Mouse (Mus musculus) forebrain, embryonic 11.5 days (tissue): Measurements from ENCODE around the gene Tmem243. TPM values are rescaled to one million over a fixed set of nuclear protein-coding genes. Genes with fewer than 3 reads are reported as not detected.

Experiments
- ATAC-seq: fragments of 200-750 bp; cut with Nextera tagmentation; replicated peaks from 2 replicates; pipeline ENCODE4 v1.8.0; 2017; ENCODE audit warnings: moderate TSS enrichment; ENCODE audit not compliant: low FRiP score
- DNase-seq: peaks from one replicate; pipeline ENCODE4 v3.0.0-alpha.2; 2017; ENCODE audit warnings: low spot score
- H3K27ac ChIP-seq: fragments of 300-500 bp; sonication (generic); 2 replicates; pipeline ENCODE4 v1.5.1; 2014; ENCODE audit warnings: low read depth, low read length
- H3K27me3 ChIP-seq: fragments of 300-500 bp; sonication (generic); 2 replicates; pipeline ENCODE4 v1.6.1; 2014; ENCODE audit warnings: mild to moderate bottlenecking, low read length, mixed read lengths; ENCODE audit not compliant: control insufficient read depth, insufficient read depth
- H3K36me3 ChIP-seq: fragments of 300-500 bp; sonication (generic); 2 replicates; pipeline ENCODE4 v1.6.1; 2014; ENCODE audit warnings: mild to moderate bottlenecking, low read length, moderate library complexity, mixed read lengths; ENCODE audit not compliant: control insufficient read depth, insufficient read depth
- H3K4me1 ChIP-seq: fragments of 300-500 bp; sonication (generic); replicated peaks from 2 replicates; pipeline ENCODE4 v1.6.1; 2014; ENCODE audit warnings: low read length, mixed read lengths; ENCODE audit not compliant: control insufficient read depth, insufficient read depth
- H3K4me2 ChIP-seq: fragments of 300-500 bp; sonication (generic); 2 replicates; pipeline ENCODE4 v1.6.1; 2014; ENCODE audit warnings: low read depth, mild to moderate bottlenecking, low read length, moderate library complexity, mixed read lengths; ENCODE audit not compliant: severe bottlenecking
- H3K4me3 ChIP-seq: fragments of 300-500 bp; sonication (generic); 2 replicates; pipeline ENCODE4 v1.5.1; 2014; ENCODE audit warnings: low read depth, low read length
- H3K9ac ChIP-seq: fragments of 300-500 bp; sonication (generic); 2 replicates; pipeline ENCODE4 v1.6.1; 2014; ENCODE audit warnings: low read length
- H3K9me3 ChIP-seq: fragments of 300-500 bp; sonication (generic); 2 replicates; pipeline ENCODE4 v1.6.1; 2016; ENCODE audit warnings: low read length, mixed read lengths; ENCODE audit not compliant: control insufficient read depth
- WGBS: fragments of 180-500 bp; shearing (Covaris S2); extraction: QIAGEN DNeasy Blood & Tissue Kit; methylation state at CpG from one replicate; pipeline ENCODE4 v1.1.7; 2014; 5-methylcytosine and 5-hydroxymethylcytosine counted together
- polyA plus RNA-seq: library from polyadenylated mRNA; unstranded; fragments of >200 nt; fragmentation: Nextera tagmentation; extraction: Ambion mirVana; gene quantifications from 2 replicates; pipeline ENCODE4 v1.2.1, GENCODE M21; 2014

The Tmem243 gene
- 24.2 and 32.1 TPM in 2 replicates for polyA plus RNA-seq

- Histone ChIP-seq H3K9me3 (peaks cover 3% of the 10 kb centered on the region; the same call in 1 of the 2 replicates), H3K27ac (no peak within 1 kb of the TSS), H3K9ac (peak within 1 kb of the TSS; percentile 82), H3K4me3 (peak within 1 kb of the TSS; percentile 86), H3K4me1 (no peaks in the 10 kb centered on the region; the same call in 1 of the 2 replicates), H3K27me3 (no peaks in the 10 kb centered on the region), H3K4me2 (peak within 1 kb of the TSS; percentile 92), H3K36me3 (no peaks in the 10 kb centered on the region)
- DNase-seq = peak; percentile 95
- under 1% methylated on average over 59 of the region's 59 CpGs for WGBS
- peak; percentile 99 for ATAC-seq
Measured at GRCm38 (mm10) chr5:9100207-9100848, at the start of gene Tmem243. TSS of gene Tmem243 (plus strand) at chr5:9100668.

- DNase-seq = no peak
- H3K27me3 ChIP-seq = no peaks in the 10 kb centered on the region
- H3K36me3 ChIP-seq = no peaks in the 10 kb centered on the region
- 34% methylated on average over 3 of the region's 3 CpGs for WGBS
- no peak overlapping the region for H3K4me2 ChIP-seq
- H3K4me3 ChIP-seq = no peak overlapping the region
- no peaks in the 10 kb centered on the region for H3K4me1 ChIP-seq
- peak; percentile 73; the same call in 1 of the 2 replicates for ATAC-seq
- H3K9ac ChIP-seq = no peak overlapping the region
- H3K27ac ChIP-seq = no peak overlapping the region
- no peaks in the 10 kb centered on the region for H3K9me3 ChIP-seq
Measured at GRCm38 (mm10) chr5:9056020-9056660, 44.3 kb upstream of the Tmem243 start.

GRCm38 (mm10) chr5:9057277-9057879 lies 43.1 kb upstream of the Tmem243 start:
- no peak overlapping the region for H3K9ac ChIP-seq
- 86% methylated on average over 5 of the region's 5 CpGs for WGBS

GRCm38 (mm10) chr5:9059303-9060023 lies 41.0 kb upstream of the Tmem243 start:
- Histone ChIP-seq H3K4me1 (no peaks in the 10 kb centered on the region), H3K27ac (no peak overlapping the region), H3K27me3 (no peaks in the 10 kb centered on the region), H3K9ac (no peak overlapping the region), H3K4me3 (no peak overlapping the region), H3K36me3 (no peaks in the 10 kb centered on the region), H3K4me2 (no peak overlapping the region), H3K9me3 (no peaks in the 10 kb centered on the region)
- DNase-seq (no peak), ATAC-seq (no peak)
- WGBS = 67% methylated on average over 6 of the region's 6 CpGs

More at GRCm38 (mm10) chr5:9057277-9057879, 43.1 kb upstream of the Tmem243 start:
- Histone ChIP-seq H3K4me2 (no peak overlapping the region), H3K4me3 (no peak overlapping the region), H3K27ac (no peak overlapping the region), H3K9me3 (no peaks in the 10 kb centered on the region), H3K27me3 (no peaks in the 10 kb centered on the region), H3K4me1 (no peaks in the 10 kb centered on the region), H3K36me3 (no peaks in the 10 kb centered on the region)
- ATAC-seq (no peak), DNase-seq (no peak)

- Histone ChIP-seq H3K27ac (no peak overlapping the region), H3K27me3 (no peaks in the 10 kb centered on the region), H3K4me3 (no peak overlapping the region), H3K9ac (no peak overlapping the region), H3K4me2 (no peak overlapping the region), H3K4me1 (no peaks in the 10 kb centered on the region), H3K36me3 (no peaks in the 10 kb centered on the region), H3K9me3 (no peaks in the 10 kb centered on the region)
- 89% methylated on average over 14 of the region's 14 CpGs for WGBS
- ATAC-seq = no peak
- no peak for DNase-seq
Measured at GRCm38 (mm10) chr5:9060228-9060627, 40.2 kb upstream of the Tmem243 start.

- Histone ChIP-seq H3K9me3 (no peaks in the 10 kb centered on the region), H3K9ac (no peak overlapping the region), H3K36me3 (no peaks in the 10 kb centered on the region), H3K27me3 (no peaks in the 10 kb centered on the region), H3K4me3 (no peak overlapping the region), H3K4me1 (no peaks in the 10 kb centered on the region), H3K4me2 (no peak overlapping the region), H3K27ac (no peak overlapping the region)
- ATAC-seq (no peak), DNase-seq (no peak)
- 95% methylated on average over 1 of the region's 1 CpGs for WGBS
Measured at GRCm38 (mm10) chr5:9064217-9064616, 36.3 kb upstream of the Tmem243 start.

- no peak for DNase-seq
- no peaks in the 10 kb centered on the region for H3K4me1 ChIP-seq
- no peak overlapping the region for H3K27ac ChIP-seq
- H3K4me3 ChIP-seq = no peak overlapping the region
- H3K36me3 ChIP-seq = no peaks in the 10 kb centered on the region
- no peak overlapping the region for H3K9ac ChIP-seq
- no peak overlapping the region for H3K4me2 ChIP-seq
- no peaks in the 10 kb centered on the region for H3K27me3 ChIP-seq
- ATAC-seq = no peak
- 76% methylated on average over 2 of the region's 2 CpGs for WGBS
- H3K9me3 ChIP-seq = no peaks in the 10 kb centered on the region
Measured at GRCm38 (mm10) chr5:9068886-9069285, 31.6 kb upstream of the Tmem243 start.

GRCm38 (mm10) chr5:9069599-9070209 lies 30.8 kb upstream of the Tmem243 start:
- no peaks in the 10 kb centered on the region for H3K4me1 ChIP-seq
- H3K9ac ChIP-seq = no peak overlapping the region
- H3K4me2 ChIP-seq = no peak overlapping the region
- H3K9me3 ChIP-seq = no peaks in the 10 kb centered on the region
- no peaks in the 10 kb centered on the region for H3K27me3 ChIP-seq
- DNase-seq (no peak), ATAC-seq (no peak)
- no peaks in the 10 kb centered on the region for H3K36me3 ChIP-seq
- no peak overlapping the region for H3K27ac ChIP-seq
- 78% methylated on average over 6 of the region's 6 CpGs for whole genome bisulfite sequencing
- no peak overlapping the region for H3K4me3 ChIP-seq
